Mouse (Mus musculus) thymus, adult 2 months (tissue): ENCODE measurements around the gene Tvp23b. TPM values are rescaled to one million over a fixed set of nuclear protein-coding genes. Genes with fewer than 3 reads are reported as not detected.

Experiments used
- DNase-seq: peaks from one replicate; pipeline ENCODE4 v3.0.0; 2021
- H3K27ac ChIP-seq: fragments of 200-500 bp; 2 replicates; pipeline ENCODE4 v1.5.1; 2012; ENCODE audit warnings: low read length, control low read depth; ENCODE audit not compliant: control insufficient read depth, insufficient read depth
- H3K27me3 ChIP-seq: fragments of 200-500 bp; 2 replicates; pipeline ENCODE4 v1.6.1; 2012; ENCODE audit warnings: mild to moderate bottlenecking, low read length, moderate library complexity, mixed read lengths; ENCODE audit not compliant: control insufficient read depth, insufficient read depth
- H3K36me3 ChIP-seq: fragments of 200-500 bp; 2 replicates; pipeline ENCODE4 v1.6.1; 2012; ENCODE audit warnings: mild to moderate bottlenecking, low read length, moderate library complexity; ENCODE audit not compliant: control insufficient read depth, insufficient read depth
- H3K4me1 ChIP-seq: fragments of 200-500 bp; replicated peaks from 2 replicates; pipeline ENCODE4 v1.6.1; 2012; ENCODE audit warnings: low read length; ENCODE audit not compliant: control insufficient read depth, insufficient read depth
- H3K4me3 ChIP-seq: fragments of 200-500 bp; 2 replicates; pipeline ENCODE4 v1.5.1; 2012; ENCODE audit warnings: mild to moderate bottlenecking, low read length, control low read depth, moderate library complexity; ENCODE audit not compliant: control insufficient read depth, insufficient read depth
- CTCF ChIP-seq: fragments of 200-500 bp; IDR thresholded peaks from 2 replicates; pipeline ENCODE4 v1.5.1; 2012; ENCODE audit warnings: mild to moderate bottlenecking, control low read depth, low read length, moderate library complexity, borderline replicate concordance; ENCODE audit not compliant: control insufficient read depth, poor library complexity, insufficient read depth; ENCODE audit errors: extremely low read depth
- POLR2A ChIP-seq: fragments of 200-500 bp; IDR thresholded peaks from 2 replicates; pipeline ENCODE4 v1.6.1; 2012; ENCODE audit warnings: mild to moderate bottlenecking, low read length, control low read depth, moderate library complexity; ENCODE audit not compliant: control insufficient read depth, poor library complexity, insufficient read depth; ENCODE audit errors: extremely low read depth
- WGBS: fragments of 180-500 bp; shearing (Covaris S2); methylation state at CpG from one replicate; pipeline ENCODE4 v1.1.7; 2018; 5-methylcytosine and 5-hydroxymethylcytosine counted together
- polyA plus RNA-seq: library from polyadenylated mRNA; depleted of rRNA; stranded (reverse); fragments of >200 nt; gene quantifications from 2 replicates; pipeline ENCODE4 v1.2.3, GENCODE M21; 2012

Tvp23b gene
- polyA plus RNA-seq, 1 experiment: 13.4 TPM

GRCm38 (mm10) chr11:62847655-62848191 lies 31.5 kb upstream of the Tvp23b start:
- Histone ChIP-seq H3K4me3 (0 out of 2 replicates have a peak overlapping the region, but pooled peaks have one; percentile 26), H3K4me1 (peaks cover 17% of the 10 kb centered on the region), H3K36me3 (no peaks in the 10 kb centered on the region), H3K27ac (peak overlapping the region; percentile 72), H3K27me3 (no peaks in the 10 kb centered on the region)
- peak; percentile 20 for DNase-seq
- TF ChIP-seq POLR2A (no peak), CTCF (no peak)
- WGBS: 66% methylated on average over 4 of the region's 4 CpGs

- TF ChIP-seq POLR2A (no peak), CTCF (no peak)
- H3K36me3 ChIP-seq: no peaks in the 10 kb centered on the region
- no peak for DNase-seq
- peaks cover 17% of the 10 kb centered on the region for H3K4me1 ChIP-seq
- no peak overlapping the region for H3K27ac ChIP-seq
- 94% methylated on average over 2 of the region's 2 CpGs for WGBS
- no peaks in the 10 kb centered on the region for H3K27me3 ChIP-seq
- no peak overlapping the region for H3K4me3 ChIP-seq
Observed at GRCm38 (mm10) chr11:62848301-62848700, 31.0 kb upstream of the Tvp23b start.

DNA sequence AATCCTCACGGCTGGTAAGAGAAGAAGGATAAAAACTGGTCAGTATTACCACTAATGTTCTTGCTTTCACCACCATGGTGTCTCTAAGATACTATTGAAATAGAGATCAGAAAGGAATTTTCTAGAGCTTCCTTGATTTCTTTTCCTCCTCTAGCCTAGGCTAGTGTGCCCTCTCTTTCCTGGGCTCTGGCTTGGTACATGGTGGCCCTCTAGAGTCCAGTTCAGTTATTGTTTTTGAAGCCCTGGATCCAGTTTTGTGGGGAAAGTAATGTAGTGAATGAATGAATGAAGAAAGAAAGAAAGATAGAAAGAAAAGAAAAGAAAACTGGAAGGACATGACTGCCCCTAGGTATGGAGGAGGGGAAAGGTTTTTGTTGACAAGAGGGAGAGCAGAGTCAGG lies 28.1 kb upstream of the Tvp23b start:
- TF ChIP-seq CTCF (no peak), POLR2A (no peak)
- Histone ChIP-seq H3K4me3 (no peak overlapping the region), H3K4me1 (peaks cover 9% of the 10 kb centered on the region), H3K36me3 (no peaks in the 10 kb centered on the region), H3K27me3 (no peaks in the 10 kb centered on the region), H3K27ac (no peak overlapping the region)
- DNase-seq: no peak
- WGBS: 97% methylated on average over 1 of the region's 1 CpGs

GRCm38 (mm10) chr11:62853334-62853733 lies 25.9 kb upstream of the Tvp23b start:
- Histone ChIP-seq H3K4me3 (no peak overlapping the region), H3K27me3 (no peaks in the 10 kb centered on the region), H3K4me1 (no peaks in the 10 kb centered on the region), H3K36me3 (no peaks in the 10 kb centered on the region), H3K27ac (no peak overlapping the region)
- WGBS: 95% methylated on average over 6 of the region's 6 CpGs
- TF ChIP-seq POLR2A (no peak), CTCF (no peak)
- DNase-seq: no peak

GRCm38 (mm10) chr11:62865562-62865961 lies 13.7 kb upstream of the Tvp23b start:
- DNase-seq: no peak
- Histone ChIP-seq H3K4me1 (no peaks in the 10 kb centered on the region), H3K36me3 (no peaks in the 10 kb centered on the region), H3K4me3 (no peak overlapping the region), H3K27ac (no peak overlapping the region), H3K27me3 (no peaks in the 10 kb centered on the region)
- TF ChIP-seq CTCF: no peak
- TF ChIP-seq POLR2A: no peak
- 92% methylated on average over 4 of the region's 4 CpGs for WGBS

DNA sequence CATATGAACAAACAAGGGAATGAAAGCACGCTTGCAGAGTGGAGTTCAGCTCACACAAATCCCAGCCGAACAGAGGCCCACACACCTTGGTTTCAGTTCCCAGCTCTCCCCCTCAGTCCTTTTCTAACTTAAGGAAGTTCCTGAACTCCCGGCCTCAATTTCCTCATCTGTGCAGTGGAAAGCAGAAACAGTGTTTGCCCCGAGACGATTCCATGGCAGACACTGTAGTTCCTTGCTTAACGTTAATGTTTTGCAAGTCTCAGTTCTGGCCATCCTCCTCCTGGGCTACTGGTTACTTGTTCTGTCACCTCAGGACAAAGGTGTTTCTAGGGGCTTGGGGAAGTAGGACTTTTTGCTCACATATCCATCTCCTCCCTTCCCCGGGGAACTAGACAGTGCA lies 12.6 kb upstream of the Tvp23b start:
- DNase-seq: no peak
- Histone ChIP-seq H3K27ac (no peak overlapping the region), H3K4me1 (no peaks in the 10 kb centered on the region), H3K27me3 (no peaks in the 10 kb centered on the region), H3K36me3 (no peaks in the 10 kb centered on the region), H3K4me3 (no peak overlapping the region)
- 78% methylated on average over 7 of the region's 7 CpGs for WGBS
- no peak for TF ChIP-seq CTCF

GRCm38 (mm10) chr11:62869201-62869600 lies 10.1 kb upstream of the Tvp23b start:
- no peaks in the 10 kb centered on the region for H3K36me3 ChIP-seq
- DNase-seq: no peak
- H3K4me3 ChIP-seq: no peak overlapping the region
- no peak for TF ChIP-seq CTCF
- no peak for TF ChIP-seq POLR2A
- H3K27ac ChIP-seq: no peak overlapping the region
- no peaks in the 10 kb centered on the region for H3K27me3 ChIP-seq
- H3K4me1 ChIP-seq: no peaks in the 10 kb centered on the region
- 93% methylated on average over 5 of the region's 5 CpGs for WGBS
